Mouse (Mus musculus) ZHBTc4 (cell line): ENCODE results near the gene Kiss1r.

ENCODE experiments used
- DNase-seq: peaks from one replicate; pipeline ENCODE4 v3.0.0-alpha.2; 2011; ENCODE audit warnings: low read depth, low spot score

The Kiss1r gene

GRCm38 (mm10) chr10:79970415-79971182, 53.8 kb downstream of the Kiss1r start, which contains the start of gene Grin3b:
Gene Grin3b, plus strand, starts transcription at chr10:79970715.
- no peak for DNase-seq

GRCm38 (mm10) chr10:79971183-79971497, 54.4 kb downstream of the Kiss1r start:
- peak; percentile 62 for DNase-seq
